Mouse (Mus musculus) left cerebral cortex, postnatal 10 days (tissue): ENCODE data around the gene Dazap1. TPM values are rescaled to one million over a fixed set of nuclear protein-coding genes. Genes with fewer than 3 reads are reported as not detected.

ENCODE experiments used
- DNase-seq, 2 experiments: peaks; one replicate each; pipeline ENCODE4 v3.0.0; 2021 to 2022; ENCODE audit warnings: low spot score in 2 of 2, mixed read lengths in 1 of 2; ENCODE audit errors: extremely low spot score in 1 of 2
- intact Hi-C: fragments of 180-260 bp; cut with DNase I; formaldehyde crosslinking; loops from one replicate; pipeline ENCODE4 v1.15.1; 2025
- total RNA-seq, 2 experiments: library from RNA; stranded (reverse); gene quantifications; 2 replicates each; pipeline ENCODE4 v1.2.3; 2021

The Dazap1 gene
- total RNA-seq, 2 experiments from 2014 or later, result 95.2 to 98.6 TPM

- intact Hi-C loops, result no loop called here
- DNase-seq, result peak in 1 of 2 experiments; percentile 38
These were observed 51.6 kb downstream of the Dazap1 start for GRCm38 (mm10) chr10:80312586-80313504.

- no peak for DNase-seq
- intact Hi-C loops, result no loop called here
These were observed 52.4 kb downstream of the Dazap1 start for GRCm38 (mm10) chr10:80313627-80314201.

DNA sequence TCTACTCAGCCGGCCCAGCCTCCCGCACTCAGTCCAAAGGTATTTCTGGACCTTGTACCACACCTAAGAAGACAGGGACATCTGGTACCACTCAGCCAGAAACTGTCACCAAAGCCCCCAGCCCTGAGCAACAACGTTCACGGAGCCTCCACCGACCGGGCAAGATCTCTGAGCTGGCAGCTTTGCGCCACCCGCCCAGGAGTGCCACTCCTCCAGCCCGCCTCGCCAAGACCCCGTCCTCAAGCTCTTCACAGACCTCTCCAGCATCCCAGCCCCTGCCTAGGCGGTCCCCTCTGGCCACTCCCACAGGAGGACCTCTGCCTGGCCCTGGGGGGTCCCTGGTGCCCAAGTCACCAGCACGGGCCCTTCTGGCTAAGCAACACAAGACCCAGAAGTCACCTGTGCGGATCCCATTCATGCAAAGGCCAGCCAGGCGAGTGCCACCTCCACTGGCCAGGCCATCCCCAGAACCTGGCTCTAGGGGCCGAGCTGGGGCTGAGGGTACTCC lies 53.3 kb downstream of the Dazap1 start:
- intact Hi-C loops, result no loop called here
- DNase-seq, result peak in 1 of 2 experiments; percentile 43

DNA sequence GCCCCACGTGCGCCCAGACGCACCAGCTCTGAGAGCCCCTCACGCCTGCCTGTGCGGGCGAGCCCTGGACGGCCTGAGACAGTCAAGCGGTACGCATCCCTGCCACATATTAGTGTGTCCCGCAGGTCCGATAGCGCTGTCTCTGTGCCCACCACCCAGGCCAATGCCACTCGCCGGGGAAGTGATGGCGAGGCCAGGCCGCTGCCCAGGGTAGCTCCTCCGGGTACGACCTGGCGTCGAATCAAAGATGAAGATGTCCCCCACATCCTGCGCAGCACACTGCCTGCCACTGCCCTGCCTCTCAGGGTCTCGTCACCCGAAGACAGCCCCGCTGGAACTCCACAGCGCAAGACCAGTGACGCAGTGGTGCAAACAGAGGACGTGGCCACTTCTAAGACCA lies 54.0 kb downstream of the Dazap1 start:
- intact Hi-C loops, result no loop called here
- DNase-seq, result no peak

- no peak for DNase-seq
- intact Hi-C loops, result no loop called here
These were observed 55.1 kb downstream of the Dazap1 start for GRCm38 (mm10) chr10:80316359-80316781.

- no peak for DNase-seq
- intact Hi-C loops, result no loop called here
These were observed 55.7 kb downstream of the Dazap1 start for GRCm38 (mm10) chr10:80317011-80317410.

DNA sequence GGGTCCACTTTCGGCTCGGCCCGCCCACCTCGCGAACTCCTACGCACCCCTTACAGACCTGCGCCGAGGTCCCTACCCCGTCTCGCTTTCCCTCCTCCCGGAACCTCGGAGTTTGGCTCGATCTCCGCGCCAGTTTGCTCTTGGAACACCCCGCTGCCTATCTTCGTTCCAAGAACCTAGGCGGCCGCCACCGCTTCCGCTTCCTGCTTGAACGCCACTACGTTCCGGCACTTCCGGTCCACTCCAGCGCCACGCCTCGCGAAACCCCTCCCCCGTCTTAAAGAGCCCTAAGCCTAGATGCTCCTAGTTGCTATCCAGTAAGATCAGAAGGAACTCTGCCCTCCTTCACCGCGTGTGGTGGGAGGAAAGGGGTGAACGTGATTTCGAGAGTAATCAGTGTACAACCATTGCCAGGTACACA lies 59.1 kb downstream of the Dazap1 start, which contains the start of gene 2310011J03Rik:
Gene 2310011J03Rik (minus strand): TSS at position 198 of the 421 bp plus-strand sequence.
- intact Hi-C loops, result no loop called here
- peak; percentile 91 to 95 for DNase-seq

DNA sequence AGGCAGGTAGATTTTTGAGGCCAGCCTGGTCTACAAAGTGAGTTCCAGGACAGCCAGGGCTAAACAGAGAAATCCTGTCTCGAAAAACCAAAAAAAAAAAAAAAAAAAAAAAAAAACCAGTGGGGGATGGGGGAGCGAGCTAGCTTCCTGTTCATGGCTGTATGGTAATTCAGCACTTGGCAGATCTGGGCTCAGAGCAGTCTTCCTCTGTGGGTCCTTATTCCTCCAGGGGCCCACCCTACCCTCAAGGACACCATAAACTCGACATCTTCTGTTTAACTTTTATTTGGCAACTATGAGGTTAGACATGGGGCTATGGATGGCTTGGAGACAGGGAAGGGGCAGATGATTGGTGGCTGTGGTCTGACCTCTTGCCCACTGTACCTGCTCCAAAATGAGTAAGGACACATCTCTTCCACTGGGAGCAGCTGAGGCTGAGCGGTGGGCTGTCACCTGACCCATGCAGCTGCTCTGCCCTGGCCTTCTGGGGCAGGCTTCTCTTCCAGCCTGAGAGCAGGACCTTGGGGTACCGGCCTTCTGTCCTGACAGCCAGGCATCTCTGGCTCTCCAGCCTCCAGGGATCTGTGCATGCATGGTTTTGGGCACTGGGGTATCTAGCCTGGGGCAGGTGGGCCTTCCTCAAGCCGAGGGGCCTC lies 59.9 kb downstream of the Dazap1 start:
- intact Hi-C loops, result no loop called here
- DNase-seq, result no peak

GRCm38 (mm10) chr10:80321670-80322581 lies 60.6 kb downstream of the Dazap1 start:
- intact Hi-C loops, result no loop called here
- DNase-seq, result peak in 1 of 2 experiments; percentile 57

DNA sequence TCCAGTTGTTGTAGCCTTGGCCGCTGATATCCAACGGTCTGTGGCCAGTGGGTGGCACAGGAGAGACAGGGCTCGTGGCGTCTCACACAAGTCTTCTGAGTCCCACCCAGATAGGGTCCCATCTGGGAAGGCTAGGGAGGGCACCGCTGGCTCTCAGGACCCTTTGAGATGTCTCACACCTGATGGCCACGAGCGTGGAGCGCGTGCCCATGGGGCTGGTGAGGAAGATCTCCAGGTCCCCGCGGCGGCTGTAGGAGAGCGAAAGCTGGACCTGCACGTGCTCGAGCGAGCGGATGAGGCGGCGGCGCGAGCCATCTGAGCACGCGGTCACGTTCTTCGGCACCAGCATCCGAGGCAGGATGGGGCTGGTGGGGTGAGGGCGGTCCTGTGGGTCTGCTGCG lies 61.5 kb downstream of the Dazap1 start:
- intact Hi-C loops, result no loop called here
- peak in 1 of 2 experiments; percentile 72 for DNase-seq

DNA sequence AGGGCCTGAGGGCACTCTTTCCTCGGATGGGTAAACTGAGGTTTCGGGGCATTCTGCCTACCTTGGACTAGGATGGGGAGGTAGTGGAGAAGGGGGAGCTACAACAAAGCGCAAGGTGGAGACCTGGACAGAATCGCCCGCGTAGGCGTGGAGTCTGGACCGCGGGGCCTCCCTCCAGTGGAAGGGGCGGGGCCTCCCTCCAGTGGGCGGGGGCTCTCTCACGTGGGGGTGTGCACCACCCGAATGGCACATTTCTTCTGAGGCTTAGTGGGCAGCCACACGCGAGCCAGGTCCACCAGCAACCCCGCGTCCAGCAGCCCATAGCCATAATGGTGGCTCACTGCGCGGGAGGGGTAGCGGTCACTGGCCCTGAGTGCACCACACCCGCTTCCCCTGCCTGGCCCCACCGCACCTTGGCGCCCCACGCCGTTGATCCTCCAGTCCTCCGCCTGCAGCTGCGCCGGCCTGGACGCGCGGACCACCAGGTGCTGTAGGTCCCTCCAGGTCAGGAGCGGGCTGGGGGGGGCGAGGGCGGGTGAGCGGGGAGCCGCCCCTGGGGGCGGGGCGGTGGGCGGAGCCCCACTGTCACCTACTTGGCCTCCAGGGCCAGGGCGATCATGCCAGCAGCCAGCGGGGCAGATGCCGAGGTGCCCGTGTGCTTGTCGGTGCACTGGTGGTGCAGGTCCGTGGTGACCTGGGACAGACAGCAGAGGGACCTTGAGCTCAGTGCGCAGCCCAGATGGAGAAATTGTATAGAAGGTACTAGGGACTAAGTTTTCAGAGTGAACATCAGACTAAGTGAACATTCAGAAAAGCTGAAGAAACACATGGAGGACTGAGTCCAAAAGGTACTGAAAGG lies 62.2 kb downstream of the Dazap1 start:
- peak in 1 of 2 experiments; percentile 81 for DNase-seq
- intact Hi-C loops, result no loop called here

GRCm38 (mm10) chr10:80324120-80325037 lies 63.1 kb downstream of the Dazap1 start:
- intact Hi-C loops, result no loop called here
- peak in 1 of 2 experiments; percentile 44 for DNase-seq

- peak in 1 of 2 experiments; percentile 52 for DNase-seq
- intact Hi-C loops, result no loop called here
These were observed 63.8 kb downstream of the Dazap1 start for GRCm38 (mm10) chr10:80325045-80325444.

GRCm38 (mm10) chr10:80329273-80330081 lies 68.2 kb downstream of the Dazap1 start, which contains the start of the genes Pcsk4 and Reep6:
Gene Pcsk4 (minus strand): TSS chr10:80329498.
Gene Reep6 (plus strand): TSS chr10:80329953.
- intact Hi-C loops, result no loop called here

GRCm38 (mm10) chr10:80330084-80330483 lies 68.8 kb downstream of the Dazap1 start:
- intact Hi-C loops, result no loop called here
- no peak for DNase-seq

More at GRCm38 (mm10) chr10:80329273-80330081, 68.2 kb downstream of the Dazap1 start, which contains the start of the genes Pcsk4 and Reep6:
- peak; percentile 96 to 99 for DNase-seq
